Comparison of ENCODE assay signal across 25 mouse cellular contexts in genomic region chr13:13956686-13957085, GRCm38 (mm10). TPM values are rescaled to one million over a fixed set of nuclear protein-coding genes. Genes with fewer than 3 reads are reported as not detected.
DNase-seq lines count a peak whose midpoint lies in the region; ATAC-seq and TF ChIP-seq lines count a peak whose summit lies in the region.
"Had no signal": no experiment of that assay in that cellular context is flagged by ENCODE, and none has a peak within 500 bp of the region (broad histone marks: within the 10 kb centered on the region; RNA-seq: fewer than 3 reads in every experiment).

No protein-coding gene starts in this region.

- TF ChIP-seq CTCF in lung, embryonic 14.5 days (IDR thresholded peaks at IDR 0.05; ENCODE audit: low read depth), result no peak

- H3K36me3 ChIP-seq in heart, embryonic 13.5 days, result peaks cover 17% of the 10 kb centered on the region
- 0 out of 2 replicates have a peak, but pooled peaks cover 8% of the 10 kb centered on the region for H3K36me3 ChIP-seq in lung, embryonic 14.5 days (ENCODE audit: insufficient read depth)
- no peaks in the 10 kb centered on the region for H3K36me3 ChIP-seq in liver, embryonic 16.5 days (ENCODE audit: control insufficient read depth, insufficient read depth)
- H3K36me3 ChIP-seq: lung, embryonic 15.5 days had no signal

- 80% methylated on average over 4 of the region's 4 CpGs for WGBS in heart, embryonic 13.5 days
- 73% methylated on average over 4 of the region's 4 CpGs for WGBS in lung, embryonic 14.5 days
- 69% methylated on average over 4 of the region's 4 CpGs for WGBS in liver, embryonic 16.5 days (ENCODE audit: insufficient replicate concordance)

- H3K27me3 ChIP-seq in heart, embryonic 13.5 days (replicated peaks), result no peaks in the 10 kb centered on the region
- no peaks in the 10 kb centered on the region for H3K27me3 ChIP-seq in lung, embryonic 14.5 days (ENCODE audit: insufficient read depth, low read length)
- H3K27me3 ChIP-seq in liver, embryonic 16.5 days (ENCODE audit: control insufficient read depth, insufficient read depth, low read depth, low read length), result no peaks in the 10 kb centered on the region
- H3K27me3 ChIP-seq: embryonic facial prominence, embryonic 13.5 days; limb, embryonic 12.5 days; lung, embryonic 15.5 days; Patski had no signal

- peak overlapping the region; percentile 71; the same call in 1 of the 2 replicates for H3K4me2 ChIP-seq in heart, embryonic 13.5 days
- 0 out of 2 replicates have a peak overlapping the region, but pooled peaks have one; percentile 3 for H3K4me2 ChIP-seq in lung, embryonic 14.5 days
- peak overlapping the region; percentile 41 for H3K4me2 ChIP-seq in liver, embryonic 16.5 days (ENCODE audit: low read depth, low read length)

- no peak for DNase-seq in heart, postnatal 4 days
- DNase-seq in lung, embryonic 14.5 days, result no peak
- DNase-seq in lung, postnatal 14 days, result no peak
- peak; percentile 46 to 56 for DNase-seq in kidney, postnatal 36 days
- no peak for DNase-seq in lung, postnatal 4 days
- no peak for DNase-seq in adrenal gland, postnatal 10 days
- DNase-seq: adrenal gland, adult 2 months; cerebellum, adult 2 months; cerebellum, postnatal 36 days; embryo, embryonic 11 days had no signal

- H3K4me3 ChIP-seq in heart, embryonic 13.5 days, result no peak overlapping the region
- no peak overlapping the region for H3K4me3 ChIP-seq in lung, embryonic 14.5 days (ENCODE audit: low read depth, low read length)
- peak overlapping the region; percentile 3 for H3K4me3 ChIP-seq in liver, embryonic 16.5 days (ENCODE audit: low read depth, low read length)
- H3K4me3 ChIP-seq: heart, embryonic 10.5 days; hindbrain, embryonic 10.5 days; layer of hippocampus, adult 2 months; limb, embryonic 12.5 days had no signal

- no peak overlapping the region for H3K27ac ChIP-seq in heart, embryonic 13.5 days (replicated peaks)
- no peak overlapping the region for H3K27ac ChIP-seq in lung, embryonic 14.5 days (ENCODE audit: low read depth)
- no peak overlapping the region for H3K27ac ChIP-seq in liver, embryonic 16.5 days (ENCODE audit: low read length)
- H3K27ac ChIP-seq: embryonic facial prominence, embryonic 13.5 days; heart, embryonic 10.5 days; hindbrain, embryonic 10.5 days; hindbrain, postnatal 0 days; layer of hippocampus, adult 2 months; limb, embryonic 12.5 days; lung, embryonic 15.5 days; macrophage had no signal

- H3K9ac ChIP-seq in heart, embryonic 13.5 days, result no peak overlapping the region
- no peak overlapping the region for H3K9ac ChIP-seq in lung, embryonic 14.5 days
- H3K9ac ChIP-seq in liver, embryonic 16.5 days (ENCODE audit: low read depth, low read length), result no peak overlapping the region
- H3K9ac ChIP-seq: embryonic facial prominence, embryonic 13.5 days; limb, embryonic 12.5 days; lung, embryonic 15.5 days had no signal

- H3K9me3 ChIP-seq in heart, embryonic 13.5 days, result no peaks in the 10 kb centered on the region
- H3K9me3 ChIP-seq in lung, embryonic 14.5 days (ENCODE audit: low read depth, low read length), result no peaks in the 10 kb centered on the region
- no peaks in the 10 kb centered on the region for H3K9me3 ChIP-seq in liver, embryonic 16.5 days (replicated peaks; ENCODE audit: control insufficient read depth, low read length)
- H3K9me3 ChIP-seq: embryonic facial prominence, embryonic 13.5 days; G1E; heart, embryonic 10.5 days; hindbrain, embryonic 10.5 days; limb, embryonic 12.5 days; lung, embryonic 15.5 days had no signal

- ATAC-seq in heart, embryonic 13.5 days (ENCODE audit: extremely low read depth, insufficient number of reproducible peaks, low FRiP score, low TSS enrichment), result no peak
- ATAC-seq in lung, embryonic 14.5 days (ENCODE audit: insufficient read depth), result no peak
- no peak for ATAC-seq in liver, embryonic 16.5 days (ENCODE audit: low read depth)
- ATAC-seq: forebrain, embryonic 14.5 days; hindbrain, postnatal 0 days; intestine, embryonic 16.5 days; midbrain, embryonic 16.5 days; Patski had no signal

- H3K4me1 ChIP-seq in heart, embryonic 13.5 days, result peaks cover 41% of the 10 kb centered on the region
- no peaks in the 10 kb centered on the region for H3K4me1 ChIP-seq in lung, embryonic 14.5 days (ENCODE audit: insufficient read depth)
- peaks cover 23% of the 10 kb centered on the region for H3K4me1 ChIP-seq in liver, embryonic 16.5 days (ENCODE audit: control insufficient read depth, low read depth, low read length)

RNA-seq across cellular contexts. Expression of gene B3galnt2, which starts 2.4 kb away (rescaled TPM):
- 17.1 and 20.1 TPM in 2 replicates for polyA plus RNA-seq in heart, embryonic 13.5 days (2015; fragmentation: Nextera tagmentation; extraction: Ambion mirVana)
- total RNA-seq in heart, postnatal 4 days (2021), result 10 to 100 TPM; 15.2 to 16.2 TPM
- polyA plus RNA-seq in lung, embryonic 14.5 days (2014; fragmentation: Nextera tagmentation; extraction: Ambion mirVana), result 41.4 and 46.1 TPM in 2 replicates
- polyA plus RNA-seq in liver, embryonic 16.5 days (2015; fragmentation: Nextera tagmentation; extraction: Ambion mirVana), result 23.2 and 25.7 TPM in 2 replicates
- 10 to 100 TPM; 19.0 to 24.4 TPM for total RNA-seq in adrenal gland, postnatal 10 days (2021)

Comparison
In these comparisons a context has a peak if more than half of its experiments do, and no peak if none do; other contexts are left out.
1. H3K4me2 ChIP-seq: peak in every context shown above with its lines; median percentile 71 in heart, embryonic 13.5 days; 41 in liver, embryonic 16.5 days; 3 in lung, embryonic 14.5 days.
2. DNase-seq: peak in kidney, postnatal 36 days (2 of 2); none in heart, postnatal 4 days (single experiment), lung, embryonic 14.5 days (single experiment), lung, postnatal 14 days (single experiment), lung, postnatal 4 days (0 of 2) and adrenal gland, postnatal 10 days (single experiment).